Mouse (Mus musculus) cerebellum, adult 2 months (tissue): ENCODE data around the gene Plppr3. TPM values are rescaled to one million over a fixed set of nuclear protein-coding genes. Genes with fewer than 3 reads are reported as not detected.

Experiments
- DNase-seq, 2 experiments: peaks; one replicate each; pipeline ENCODE4 v3.0.0; 2021
- H3K27ac ChIP-seq: fragments of 200-500 bp; 2 replicates; pipeline ENCODE4 v1.5.1; 2012; ENCODE audit warnings: low read length, control low read depth, inconsistent platforms; ENCODE audit not compliant: insufficient read depth
- H3K27me3 ChIP-seq: fragments of 200-500 bp; 2 replicates; pipeline ENCODE4 v1.6.1; 2012; ENCODE audit warnings: inconsistent platforms, mild to moderate bottlenecking, low read length, moderate library complexity; ENCODE audit not compliant: control insufficient read depth, insufficient read depth
- H3K4me1 ChIP-seq: fragments of 200-500 bp; 2 replicates; pipeline ENCODE4 v1.6.1; 2011; ENCODE audit warnings: low read length; ENCODE audit not compliant: control insufficient read depth, insufficient read depth
- H3K4me3 ChIP-seq: fragments of 200-500 bp; replicated peaks from 2 replicates; pipeline ENCODE3; 2011; ENCODE audit warnings: mild to moderate bottlenecking, low read depth, low read length, control low read depth; ENCODE audit not compliant: insufficient read depth
- CTCF ChIP-seq: fragments of 200-500 bp; IDR thresholded peaks from 2 replicates; pipeline ENCODE4 v1.5.1; 2011; ENCODE audit warnings: low read depth, mild to moderate bottlenecking, control low read depth, low read length, moderate library complexity, borderline replicate concordance; ENCODE audit not compliant: insufficient read depth
- POLR2A ChIP-seq: fragments of 200-500 bp; IDR thresholded peaks from 2 replicates; pipeline ENCODE4 v1.6.1; 2011; ENCODE audit warnings: low read length, control low read depth, borderline replicate concordance; ENCODE audit not compliant: insufficient read depth
- WGBS: fragments of 180-500 bp; shearing (Covaris S2); methylation state at CpG from one replicate; pipeline ENCODE4 v1.1.7; 2018; 5-methylcytosine and 5-hydroxymethylcytosine counted together
- polyA plus RNA-seq: library from polyadenylated mRNA; depleted of rRNA; stranded (reverse); fragments of >200 nt; gene quantifications from 2 replicates; pipeline ENCODE4 v1.2.3, GENCODE M21; 2012; rRNA removed

Plppr3 gene
- polyA plus RNA-seq, result 46.0 and 49.3 TPM in 2 replicates

DNA sequence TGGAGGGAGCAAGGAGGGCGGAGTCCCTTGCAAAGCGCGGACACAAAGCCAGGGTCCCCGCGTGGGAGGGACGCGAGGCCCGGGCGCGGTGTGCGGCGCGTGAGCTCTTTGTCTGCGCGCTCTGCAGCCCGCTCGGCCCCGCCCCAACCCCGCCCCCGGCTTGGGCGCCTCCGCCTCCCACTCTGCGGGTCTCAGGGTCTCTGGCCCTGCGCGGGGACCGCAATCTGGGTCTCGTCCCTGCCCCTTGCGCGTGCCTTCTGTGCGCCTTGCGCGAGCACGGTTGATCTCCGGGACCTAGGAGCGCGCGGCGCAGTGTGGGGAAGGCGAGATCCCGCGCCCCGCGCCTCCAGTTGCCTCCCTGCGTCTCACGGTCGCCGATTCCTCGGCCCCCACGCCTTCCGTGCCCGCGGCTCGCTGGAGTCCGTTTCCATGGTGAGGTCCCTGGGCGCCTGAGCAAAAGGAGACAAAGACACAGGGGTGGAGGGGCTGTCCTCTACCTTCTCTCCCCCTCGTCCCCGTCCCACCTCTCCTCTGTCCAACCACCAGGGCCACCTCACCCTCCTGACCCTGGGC lies at the start of gene Plppr3, which contains the start of gene Prtn3:
Plppr3 (minus strand) TSS at position 345 of the 573 bp plus-strand sequence.
Prtn3 (plus strand) TSS at position 187 of the 573 bp plus-strand sequence.
- no peaks in the 10 kb centered on the region; the same call in 1 of the 2 replicates for H3K4me1 ChIP-seq
- TF ChIP-seq POLR2A (no peak), CTCF (no peak)
- no peaks in the 10 kb centered on the region for H3K27me3 ChIP-seq
- 1% methylated on average over 56 of the region's 57 CpGs for WGBS
- peak within 1 kb of the TSS; percentile 84 for H3K4me3 ChIP-seq
- peak in 1 of 2 experiments; percentile 55 for DNase-seq
- H3K27ac ChIP-seq, result no peak within 1 kb of the TSS

GRCm38 (mm10) chr10:79921572-79921971 lies 47.1 kb upstream of the Plppr3 start:
- peaks cover 12% of the 10 kb centered on the region; the same call in 1 of the 2 replicates for H3K4me1 ChIP-seq
- peak overlapping the region; percentile 49 for H3K4me3 ChIP-seq
- 7% methylated on average over 34 of the region's 34 CpGs for WGBS
- TF ChIP-seq CTCF (no peak), POLR2A (no peak)
- DNase-seq, result peak in 1 of 2 experiments; percentile 58
- H3K27me3 ChIP-seq, result no peaks in the 10 kb centered on the region
- H3K27ac ChIP-seq, result no peak overlapping the region

GRCm38 (mm10) chr10:79920958-79921535 lies 46.6 kb upstream of the Plppr3 start, which contains the start of gene R3hdm4:
Gene R3hdm4, minus strand, starts transcription at chr10:79921208.
- 5% methylated on average over 41 of the region's 41 CpGs for WGBS
- DNase-seq, result peak; percentile 30 to 53
- TF ChIP-seq CTCF, result no peak
- TF ChIP-seq POLR2A, result no peak
- H3K4me1 ChIP-seq, result peaks cover 9% of the 10 kb centered on the region; the same call in 1 of the 2 replicates
- H3K4me3 ChIP-seq, result peak within 1 kb of the TSS; percentile 49
- no peak within 1 kb of the TSS for H3K27ac ChIP-seq
- H3K27me3 ChIP-seq, result no peaks in the 10 kb centered on the region

DNA sequence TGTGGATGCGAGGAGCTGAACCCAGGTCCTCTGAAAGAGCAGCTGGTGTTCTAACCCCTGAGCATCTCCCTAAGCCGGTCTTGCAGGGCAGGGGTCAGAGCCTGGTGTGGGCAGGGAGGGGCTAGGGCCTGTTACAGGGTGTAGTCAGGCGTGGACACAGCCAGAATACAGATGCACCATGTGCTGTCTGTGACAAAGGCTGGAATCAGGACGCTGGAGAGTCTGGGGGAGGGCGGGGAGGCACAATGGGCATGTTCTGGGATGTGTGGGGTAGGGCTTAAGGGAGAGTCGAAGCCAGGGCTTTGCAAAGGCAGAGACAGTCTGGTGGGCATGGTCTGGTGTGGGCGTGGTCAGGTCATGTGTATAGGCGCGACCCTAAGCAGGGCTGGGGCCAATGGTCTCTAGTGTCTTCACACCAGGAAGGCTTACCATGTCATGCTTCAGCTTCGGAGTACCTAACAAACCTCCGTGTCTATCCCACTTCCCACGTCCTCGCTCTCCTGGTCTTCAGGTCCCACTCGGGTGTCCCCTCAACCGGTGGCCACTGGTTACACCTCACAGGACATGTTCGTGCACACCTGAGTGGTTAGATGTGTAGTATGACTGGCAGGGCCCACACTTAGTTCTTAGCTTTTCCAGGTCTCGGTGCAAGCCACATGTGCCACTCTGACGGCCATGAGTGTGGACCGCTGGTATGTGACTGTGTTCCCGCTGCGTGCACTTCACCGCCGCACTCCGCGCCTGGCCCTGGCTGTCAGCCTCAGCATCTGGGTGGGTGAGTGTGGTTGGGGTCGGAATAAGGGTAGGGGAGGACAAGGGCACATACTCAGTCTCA lies 45.8 kb upstream of the Plppr3 start:
- DNase-seq, result peak; percentile 19 to 38
- no peak for TF ChIP-seq CTCF
- no peak for TF ChIP-seq POLR2A
- H3K4me1 ChIP-seq, result peaks cover 11% of the 10 kb centered on the region; the same call in 1 of the 2 replicates
- no peak overlapping the region for H3K4me3 ChIP-seq
- no peak overlapping the region for H3K27ac ChIP-seq
- H3K27me3 ChIP-seq, result no peaks in the 10 kb centered on the region
- 55% methylated on average over 26 of the region's 26 CpGs for WGBS

- no peaks in the 10 kb centered on the region for H3K27me3 ChIP-seq
- H3K4me3 ChIP-seq, result no peak overlapping the region
- 25% methylated on average over 21 of the region's 21 CpGs for WGBS
- H3K27ac ChIP-seq, result no peak overlapping the region
- H3K4me1 ChIP-seq, result peaks cover 15% of the 10 kb centered on the region
- DNase-seq, result peak in 1 of 2 experiments; percentile 26
- no peak for TF ChIP-seq CTCF
- no peak for TF ChIP-seq POLR2A
These were observed 44.9 kb upstream of the Plppr3 start for GRCm38 (mm10) chr10:79919251-79919849.

DNA sequence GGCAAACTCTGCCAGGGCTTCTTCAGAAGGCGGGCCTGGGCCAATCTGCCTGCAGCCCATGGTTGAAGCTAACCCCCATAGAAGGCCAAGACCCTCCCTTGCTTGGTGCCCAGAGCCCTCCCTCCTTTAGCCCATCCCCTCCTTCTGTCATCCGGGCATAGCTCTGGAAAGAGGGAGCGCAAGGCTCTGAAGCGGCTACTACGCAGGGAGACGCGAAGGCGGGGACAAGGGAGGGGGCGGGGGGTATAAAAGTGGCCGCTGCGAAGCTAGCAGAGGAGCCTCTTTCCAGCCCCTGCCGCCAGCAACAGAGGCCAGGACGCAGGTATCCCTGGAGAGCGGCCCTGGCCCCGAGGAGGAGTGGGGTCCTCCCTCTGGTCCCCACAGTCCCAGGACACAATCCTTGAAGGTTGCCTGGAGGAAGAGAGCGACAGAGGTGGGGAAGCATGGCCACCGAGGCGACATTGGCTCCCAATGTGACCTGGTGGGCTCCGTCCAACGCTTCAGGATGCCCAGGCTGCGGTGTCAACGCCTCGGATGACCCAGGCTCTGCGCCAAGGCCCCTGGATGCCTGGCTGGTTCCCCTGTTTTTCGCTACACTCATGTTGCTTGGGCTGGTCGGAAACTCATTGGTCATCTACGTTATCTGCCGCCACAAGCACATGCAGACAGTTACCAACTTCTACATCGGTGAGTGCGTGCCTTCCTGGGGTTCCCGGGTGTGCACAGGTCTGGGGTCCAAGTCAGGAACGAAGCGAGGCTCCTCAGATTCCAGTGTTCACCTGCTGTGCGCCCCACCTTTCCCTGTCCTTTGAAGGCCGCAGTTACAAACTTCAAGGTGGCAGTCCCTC lies 44.0 kb upstream of the Plppr3 start:
- H3K4me1 ChIP-seq, result peaks cover 21% of the 10 kb centered on the region
- peak; percentile 38 to 50 for DNase-seq
- TF ChIP-seq CTCF (no peak), POLR2A (0 out of 2 replicates have a peak, but pooled peaks have one; percentile 13)
- no peaks in the 10 kb centered on the region for H3K27me3 ChIP-seq
- peak overlapping the region; percentile 37 for H3K4me3 ChIP-seq
- no peak overlapping the region for H3K27ac ChIP-seq
- 19% methylated on average over 35 of the region's 35 CpGs for WGBS

- peak overlapping the region; percentile 81; the same call in 1 of the 2 replicates for H3K27ac ChIP-seq
These were observed 43.2 kb upstream of the Plppr3 start for GRCm38 (mm10) chr10:79917532-79918100.

More at GRCm38 (mm10) chr10:79917532-79918100, 43.2 kb upstream of the Plppr3 start:
- Histone ChIP-seq H3K4me1 (peaks cover 21% of the 10 kb centered on the region), H3K4me3 (peak overlapping the region; percentile 95), H3K27me3 (no peaks in the 10 kb centered on the region)
- TF ChIP-seq CTCF, result no peak
- TF ChIP-seq POLR2A, result no peak
- 72% methylated on average over 5 of the region's 5 CpGs for WGBS
- DNase-seq, result no peak
